Comparison of ENCODE assay signal across 16 mouse cellular contexts in the genomic region with DNA sequence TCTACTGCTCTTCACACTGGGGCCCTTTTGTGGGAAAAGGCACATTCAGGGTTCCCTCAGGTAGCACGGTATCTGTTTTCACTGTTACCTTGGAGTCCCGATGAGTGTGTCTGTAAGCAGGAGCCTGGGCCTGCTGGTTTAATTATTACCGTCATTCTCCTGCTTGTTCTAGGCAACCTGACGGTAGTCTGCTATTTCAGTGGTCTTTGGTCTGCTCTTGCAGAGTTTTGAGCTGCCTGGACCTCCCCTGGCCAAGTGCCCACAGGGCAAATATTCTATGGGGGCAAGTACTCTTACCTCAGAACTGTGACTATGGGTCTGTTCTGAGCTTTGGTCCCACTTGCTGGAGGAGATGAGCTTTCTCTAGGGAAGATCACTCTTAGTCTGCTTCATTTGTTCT. TPM values are rescaled to one million over a fixed set of nuclear protein-coding genes. Genes with fewer than 3 reads are reported as not detected.
DNase-seq lines count a peak whose midpoint lies in the region; ATAC-seq and TF ChIP-seq lines count a peak whose summit lies in the region.
"Had no signal": no experiment of that assay in that cellular context is flagged by ENCODE, and none has a peak within 500 bp of the region (broad histone marks: within the 10 kb centered on the region; RNA-seq: fewer than 3 reads in every experiment).

No protein-coding gene starts in this region.

- no peaks in the 10 kb centered on the region for H3K27me3 ChIP-seq in MEL (ENCODE audit: control insufficient read depth in 1 of 2, insufficient read depth in 2 of 2, low read length in 2 of 2)
- H3K27me3 ChIP-seq in kidney, embryonic 14.5 days (ENCODE audit: control insufficient read depth, insufficient read depth, low read length), result no peaks in the 10 kb centered on the region
- no peaks in the 10 kb centered on the region for H3K27me3 ChIP-seq in liver, embryonic 11.5 days (replicated peaks; ENCODE audit: control insufficient read depth, insufficient read depth, low read length)
- H3K27me3 ChIP-seq in midbrain, embryonic 10.5 days (ENCODE audit: low read depth, poor library complexity, severe bottlenecking), result no peaks in the 10 kb centered on the region
- H3K27me3 ChIP-seq: heart, embryonic 13.5 days; hindbrain, embryonic 12.5 days; limb, embryonic 13.5 days had no signal

- TF ChIP-seq CTCF in gastrocnemius, adult 2 months (IDR thresholded peaks at IDR 0.05), result no peak
- no peak for TF ChIP-seq CTCF in MEL (IDR thresholded peaks at IDR 0.05 in 2 of 3, conservative IDR thresholded peaks at IDR 0.05 in 1 of 3; ENCODE audit: control insufficient read depth in 1 of 3, insufficient read depth in 1 of 3, low read depth in 2 of 3, low read length in 3 of 3, poor library complexity in 1 of 3, severe bottlenecking in 1 of 3)

- DNase-seq in gastrocnemius, adult 2 months, result no peak
- no peak for DNase-seq in gastrocnemius, adult 18-20 months (ENCODE audit: low spot score)
- DNase-seq in MEL (ENCODE audit: low read depth, low spot score), result peak; percentile 30
- DNase-seq in liver, embryonic 11.5 days (ENCODE audit: low spot score), result no peak
- DNase-seq in B cell, adult 2 months, result no peak
- DNase-seq in midbrain, embryonic 10.5 days (ENCODE audit: low spot score), result no peak
- DNase-seq in layer of hippocampus, adult 9-11 months, result no peak
- DNase-seq: adrenal gland, postnatal 25 days; gastrocnemius, postnatal 10 days; layer of hippocampus, postnatal 36 days; thymus, adult 18-20 months had no signal

- 48% methylated on average over 4 of the region's 4 CpGs for WGBS in kidney, embryonic 14.5 days
- WGBS in liver, embryonic 11.5 days, result 49% methylated on average over 4 of the region's 4 CpGs
- WGBS in midbrain, embryonic 10.5 days, result 71% methylated on average over 4 of the region's 4 CpGs

- peaks cover 8 to 15% of the 10 kb centered on the region in 2 experiments for H3K4me1 ChIP-seq in MEL (ENCODE audit: control insufficient read depth in 1 of 2, insufficient read depth in 2 of 2, low read length in 2 of 2)
- H3K4me1 ChIP-seq in kidney, embryonic 14.5 days (ENCODE audit: control insufficient read depth, insufficient read depth, low read length), result peaks cover 17% of the 10 kb centered on the region
- H3K4me1 ChIP-seq in liver, embryonic 11.5 days (replicated peaks; ENCODE audit: control insufficient read depth, insufficient read depth, low read length), result peaks cover 25% of the 10 kb centered on the region
- peaks cover 46% of the 10 kb centered on the region for H3K4me1 ChIP-seq in midbrain, embryonic 10.5 days

- intact Hi-C loops in gastrocnemius, adult 2 months (cut with DNase I), result no loop called here

- peaks cover 5% of the 10 kb centered on the region for H3K79me2 ChIP-seq in MEL (ENCODE audit: control insufficient read depth, insufficient read depth, low read length, poor library complexity)

- H3K4me2 ChIP-seq in kidney, embryonic 14.5 days (replicated peaks; ENCODE audit: low read depth, low read length), result peak overlapping the region; percentile 15
- peak overlapping the region; percentile 96 for H3K4me2 ChIP-seq in liver, embryonic 11.5 days
- H3K4me2 ChIP-seq: heart, embryonic 13.5 days; hindbrain, embryonic 12.5 days had no signal

- peaks cover 0 to 19% of the 10 kb centered on the region in 2 experiments; a peak in 2 of 4 replicates for H3K36me3 ChIP-seq in MEL (ENCODE audit: control insufficient read depth in 1 of 2, insufficient read depth in 2 of 2, low read length in 2 of 2)
- H3K36me3 ChIP-seq in kidney, embryonic 14.5 days (ENCODE audit: control insufficient read depth, insufficient read depth, low read length), result no peaks in the 10 kb centered on the region
- no peaks in the 10 kb centered on the region for H3K36me3 ChIP-seq in liver, embryonic 11.5 days (ENCODE audit: control insufficient read depth, insufficient read depth, low read length)
- H3K36me3 ChIP-seq in midbrain, embryonic 10.5 days, result no peaks in the 10 kb centered on the region
- H3K36me3 ChIP-seq: heart, embryonic 13.5 days; hindbrain, embryonic 12.5 days; limb, embryonic 13.5 days had no signal

- peak overlapping the region; percentile 76 for H3K4me3 ChIP-seq in gastrocnemius, adult 2 months
- H3K4me3 ChIP-seq in MEL (ENCODE audit: control insufficient read depth in 1 of 2, insufficient read depth in 1 of 2, low read depth in 2 of 2, low read length in 2 of 2), result no peak overlapping the region
- no peak overlapping the region for H3K4me3 ChIP-seq in kidney, embryonic 14.5 days (ENCODE audit: low read length)
- H3K4me3 ChIP-seq in liver, embryonic 11.5 days (ENCODE audit: low read depth, low read length), result 0 out of 2 replicates have a peak overlapping the region, but pooled peaks have one; percentile 0
- H3K4me3 ChIP-seq in midbrain, embryonic 10.5 days, result no peak overlapping the region
- H3K4me3 ChIP-seq: heart, embryonic 13.5 days; hindbrain, embryonic 12.5 days had no signal

- TF ChIP-seq RAD21 in MEL (IDR thresholded peaks at IDR 0.05; ENCODE audit: low read depth, low read length), result no peak

- no peak for TF ChIP-seq POLR2A in MEL (IDR thresholded peaks at IDR 0.05; ENCODE audit: control insufficient read depth in 1 of 2, insufficient read depth in 1 of 2, low read depth in 1 of 2, low read length in 2 of 2, poor library complexity in 1 of 2)

- ATAC-seq in kidney, embryonic 14.5 days (ENCODE audit: low FRiP score, low TSS enrichment), result no peak
- ATAC-seq in liver, embryonic 11.5 days (replicated peaks; ENCODE audit: low FRiP score), result no peak
- ATAC-seq: forebrain, embryonic 14.5 days had no signal

- H3K9ac ChIP-seq in MEL (ENCODE audit: control insufficient read depth, low read depth, low read length, poor library complexity, severe bottlenecking), result 0 out of 2 replicates have a peak overlapping the region, but pooled peaks have one; percentile 18
- H3K9ac ChIP-seq in kidney, embryonic 14.5 days (ENCODE audit: low read depth, low read length), result no peak overlapping the region
- no peak overlapping the region for H3K9ac ChIP-seq in liver, embryonic 11.5 days (ENCODE audit: low read depth, low read length)
- H3K9ac ChIP-seq: heart, embryonic 13.5 days; hindbrain, embryonic 12.5 days; limb, embryonic 13.5 days had no signal

- no peaks in the 10 kb centered on the region for H3K9me3 ChIP-seq in MEL (replicated peaks; ENCODE audit: insufficient read depth, low read length)
- no peaks in the 10 kb centered on the region for H3K9me3 ChIP-seq in kidney, embryonic 14.5 days (ENCODE audit: control insufficient read depth, low read length)
- no peaks in the 10 kb centered on the region for H3K9me3 ChIP-seq in liver, embryonic 11.5 days (ENCODE audit: control insufficient read depth, low read length)
- H3K9me3 ChIP-seq in midbrain, embryonic 10.5 days (replicated peaks), result no peaks in the 10 kb centered on the region
- H3K9me3 ChIP-seq: heart, embryonic 13.5 days; hindbrain, embryonic 12.5 days; limb, embryonic 13.5 days had no signal

- H3K27ac ChIP-seq in gastrocnemius, adult 2 months, result peak overlapping the region; percentile 24; the same call in 1 of the 2 replicates
- H3K27ac ChIP-seq in MEL (ENCODE audit: control insufficient read depth, low read depth, low read length), result peak overlapping the region; percentile 18; the same call in 1 of the 2 replicates
- H3K27ac ChIP-seq in kidney, embryonic 14.5 days (ENCODE audit: low read depth, low read length), result 0 out of 2 replicates have a peak overlapping the region, but pooled peaks have one; percentile 37
- peak overlapping the region; percentile 49; the same call in 1 of the 2 replicates for H3K27ac ChIP-seq in liver, embryonic 11.5 days (ENCODE audit: low read depth, low read length)
- no peak overlapping the region for H3K27ac ChIP-seq in midbrain, embryonic 10.5 days (replicated peaks)
- H3K27ac ChIP-seq: heart, embryonic 13.5 days; hindbrain, embryonic 12.5 days; limb, embryonic 13.5 days had no signal

- no peak for TF ChIP-seq EP300 in MEL (IDR thresholded peaks at IDR 0.05; ENCODE audit: low read depth in 1 of 2, low read length in 2 of 2)

TF ChIP-seq in MEL, 35 proteins besides CTCF, POLR2A, EP300 and RAD21 (continues in another document):
- TF ChIP-seq GATA1 (IDR thresholded peaks at IDR 0.05; ENCODE audit: low read depth, low read length), result 0 out of 2 replicates have a peak, but pooled peaks have one; percentile 17
- no peak for TF ChIP-seq HCFC1 (IDR thresholded peaks at IDR 0.05; ENCODE audit: low read depth, low read length)
- no peak for TF ChIP-seq MAZ (IDR thresholded peaks at IDR 0.05; ENCODE audit: low read depth, low read length)
- TF ChIP-seq GABPA (IDR thresholded peaks at IDR 0.05; ENCODE audit: low read depth, low read length), result no peak

RNA-seq across cellular contexts. Expression of gene Sfxn2, which starts 2.0 kb away (rescaled TPM):
- 1 to 10 TPM; 3.2 to 3.7 TPM for total RNA-seq in gastrocnemius, adult 2 months (2021)
- total RNA-seq in gastrocnemius, adult 18-20 months (2021), result 1 to 10 TPM; 2.2 to 3.8 TPM
- 16.1 and 20.3 TPM in 2 replicates for total RNA-seq in MEL (2012; rRNA removed)
- 10 to 100 TPM; 21.2 to 36.6 TPM for polyA plus RNA-seq in MEL (2012; ENCODE audit: insufficient read depth in 1 of 2, insufficient read length in 2 of 2, low read depth in 1 of 2, low replicate concordance in 2 of 2, missing spikeins in 1 of 2)
- 18.1 and 25.1 TPM in 2 replicates for polyA plus RNA-seq in kidney, embryonic 14.5 days (2014; fragmentation: Nextera tagmentation; extraction: Ambion mirVana)
- 24.7 and 26.2 TPM in 2 replicates for polyA plus RNA-seq in liver, embryonic 11.5 days (2014; fragmentation: Nextera tagmentation; extraction: Ambion mirVana)
- 17.0 and 18.1 TPM in 2 replicates for polyA plus RNA-seq in midbrain, embryonic 10.5 days (2016; fragmentation: Nextera tagmentation; extraction: Ambion mirVana)

RNA-seq across cellular contexts. Expression of gene Arl3, which starts 2.2 kb away (rescaled TPM):
- 10 to 100 TPM; 64.0 to 67.7 TPM for total RNA-seq in gastrocnemius, adult 2 months (2021)
- 10 to 100 TPM; 79.9 to 86.2 TPM for total RNA-seq in gastrocnemius, adult 18-20 months (2021)
- 62.4 and 74.8 TPM in 2 replicates for total RNA-seq in MEL (2012; rRNA removed)
- 100 to 1,000 TPM in 1 of 2 experiments, not detected in 1; 123 TPM for polyA plus RNA-seq in MEL (2012; ENCODE audit: insufficient read depth in 1 of 2, insufficient read length in 2 of 2, low read depth in 1 of 2, low replicate concordance in 2 of 2, missing spikeins in 1 of 2)
- 98.3 and 182 TPM in 2 replicates for polyA plus RNA-seq in kidney, embryonic 14.5 days (2014; fragmentation: Nextera tagmentation; extraction: Ambion mirVana)
- polyA plus RNA-seq in liver, embryonic 11.5 days (2014; fragmentation: Nextera tagmentation; extraction: Ambion mirVana), result 42.6 and 50.5 TPM in 2 replicates
- 207 and 216 TPM in 2 replicates for polyA plus RNA-seq in midbrain, embryonic 10.5 days (2016; fragmentation: Nextera tagmentation; extraction: Ambion mirVana)

RNA-seq across cellular contexts. Expression of gene Wbp1l, which starts 23.7 kb away (rescaled TPM):
- total RNA-seq in gastrocnemius, adult 2 months (2021), result 100 to 1,000 TPM in 1 of 2 experiments, 10 to 100 TPM in 1; 65.4 to 101 TPM
- 100 to 1,000 TPM in 1 of 2 experiments, 10 to 100 TPM in 1; 66.2 to 116 TPM for total RNA-seq in gastrocnemius, adult 18-20 months (2021)
- total RNA-seq in MEL (2012; rRNA removed), result 47.0 and 52.9 TPM in 2 replicates
- 10 to 100 TPM in 1 of 2 experiments, not detected in 1; 70.0 TPM for polyA plus RNA-seq in MEL (2012; ENCODE audit: insufficient read depth in 1 of 2, insufficient read length in 2 of 2, low read depth in 1 of 2, low replicate concordance in 2 of 2, missing spikeins in 1 of 2)
- 26.2 and 46.1 TPM in 2 replicates for polyA plus RNA-seq in kidney, embryonic 14.5 days (2014; fragmentation: Nextera tagmentation; extraction: Ambion mirVana)
- polyA plus RNA-seq in liver, embryonic 11.5 days (2014; fragmentation: Nextera tagmentation; extraction: Ambion mirVana), result 36.6 and 40.7 TPM in 2 replicates
- 45.7 and 51.8 TPM in 2 replicates for polyA plus RNA-seq in midbrain, embryonic 10.5 days (2016; fragmentation: Nextera tagmentation; extraction: Ambion mirVana)

Comparison
In these comparisons a context has a peak if more than half of its experiments do, and no peak if none do; other contexts are left out.
1. H3K4me3 ChIP-seq: peak in gastrocnemius, adult 2 months (single experiment) and liver, embryonic 11.5 days (single experiment); none in MEL (0 of 2), kidney, embryonic 14.5 days (single experiment) and midbrain, embryonic 10.5 days (single experiment).